Mouse (Mus musculus) CD4-positive, CD25-positive, alpha-beta regulatory T cell, adult 4 months (primary cell): ENCODE measurements around the gene Ap2b1. TPM values are rescaled to one million over a fixed set of nuclear protein-coding genes. Genes with fewer than 3 reads are reported as not detected.
A peak's percentile ranks its signal among the peaks of the same experiment; 100 is the strongest.
"Not testable (repeated sequence)": the region's sequence is repeated elsewhere in the genome, so short reads cannot be mapped to it uniquely, and the experiment has no call there.

Experiments used
- ATAC-seq: one replicate; pipeline ENCODE4 v1.8.0; 2017
- polyA plus RNA-seq, 2 experiments: library from polyadenylated mRNA; unstranded; fragments of 100-300 nt; shearing (Covaris generic); gene quantifications; one replicate each; pipeline ENCODE4 v1.2.1; 2017

Gene Ap2b1
- polyA plus RNA-seq, 2 experiments from 2014 or later = 52.3 to 63.9 TPM

DNA sequence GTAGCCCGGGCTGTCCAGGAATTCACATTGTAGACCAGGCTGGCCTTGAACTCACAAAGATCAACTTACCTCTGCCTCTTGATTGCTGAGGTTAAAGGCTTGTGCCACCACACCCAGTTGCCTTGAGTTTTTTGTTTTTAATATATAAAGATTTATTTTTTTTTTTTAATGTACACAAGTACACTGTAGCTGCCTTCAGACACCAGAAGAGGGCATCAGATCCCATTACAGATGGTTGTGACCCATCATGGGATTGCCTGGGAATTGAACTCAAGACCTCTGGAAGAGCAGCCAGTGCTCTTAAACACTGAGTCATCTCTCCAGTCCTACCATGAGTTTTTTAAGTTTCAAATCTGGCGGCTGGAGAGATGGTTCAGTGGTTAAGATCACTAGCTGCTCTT is 2.6 kb downstream of the Ap2b1 start:
- no peak for ATAC-seq

DNA sequence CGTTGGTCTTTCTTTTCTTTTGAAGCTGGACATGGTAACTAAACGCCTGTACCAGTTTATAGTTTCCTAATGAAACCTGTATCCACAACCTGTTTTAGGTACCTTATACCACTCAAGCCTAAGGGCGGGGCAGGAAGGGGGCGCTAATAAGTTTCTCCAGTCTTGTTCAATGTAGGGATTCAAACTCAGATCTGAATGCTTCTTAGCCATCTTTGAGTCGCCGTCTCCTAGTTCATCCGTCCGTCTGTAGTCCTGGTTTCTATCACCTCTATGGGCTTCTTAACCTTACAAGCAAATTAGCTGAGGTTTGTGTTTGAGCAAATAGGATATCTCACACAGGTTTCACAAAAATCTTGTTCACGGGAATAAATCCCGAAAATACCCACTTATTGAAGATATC is 3.3 kb downstream of the Ap2b1 start:
- ATAC-seq = no peak

DNA sequence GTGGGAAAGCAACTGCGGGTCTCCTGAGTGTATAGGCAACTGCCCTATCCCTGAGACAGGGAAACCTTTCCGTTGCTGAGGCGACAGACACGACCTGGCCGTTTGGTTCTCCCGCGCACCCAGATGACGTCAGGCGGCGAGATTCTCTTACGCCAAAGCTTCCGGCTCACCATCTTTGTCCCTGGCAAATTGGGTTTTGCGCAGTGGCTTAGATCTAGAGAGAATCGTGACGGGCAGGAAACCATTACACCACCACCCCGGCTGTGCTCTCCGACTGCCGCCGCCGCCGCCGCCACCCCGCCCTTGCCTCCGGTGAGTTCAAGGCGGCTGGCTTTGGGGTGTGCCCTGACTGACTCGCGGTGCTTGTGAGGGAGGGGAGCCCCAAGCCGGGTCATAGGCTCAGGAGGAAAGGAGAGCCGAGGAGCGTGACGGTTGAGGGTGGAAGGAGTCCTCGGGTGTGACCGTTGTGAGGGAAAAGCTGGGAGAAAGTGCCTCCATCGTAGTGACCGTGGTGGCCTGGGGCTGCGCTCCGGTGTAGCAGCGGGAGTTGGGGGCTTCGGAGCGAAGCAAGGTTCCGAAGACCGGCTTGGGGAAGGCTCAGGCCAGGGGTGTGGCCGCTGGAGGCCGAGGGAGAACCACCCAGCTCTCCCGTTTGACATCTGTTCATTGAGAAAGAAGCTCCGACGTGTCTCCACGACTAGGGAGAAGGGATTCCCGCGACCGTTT is 3.9 kb downstream of the Ap2b1 start, which contains the start of gene Pex12:
TSS of gene Pex12 (minus strand) at position 61 of the 726 bp plus-strand sequence.
- ATAC-seq = peak; percentile 80

DNA sequence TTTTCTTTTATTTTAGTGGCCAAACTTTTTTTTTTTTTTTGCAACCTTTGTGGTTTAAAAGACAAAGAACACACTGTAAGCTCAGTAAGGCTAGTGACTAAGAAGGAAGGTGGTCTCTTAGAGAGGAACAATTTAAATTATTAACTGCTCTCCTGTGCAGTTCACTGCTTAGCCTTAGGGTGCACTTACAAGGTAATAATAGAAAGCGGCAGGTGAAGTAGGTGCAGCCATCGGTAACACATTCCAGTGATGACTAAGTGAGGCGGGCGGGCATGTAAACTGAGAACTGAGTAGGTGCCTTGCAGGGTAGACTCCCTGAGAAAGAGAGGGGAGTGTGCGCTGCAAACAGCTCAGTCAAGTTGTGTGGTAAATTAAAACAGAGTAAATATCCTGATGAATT is 4.9 kb downstream of the Ap2b1 start:
- ATAC-seq = no peak

DNA sequence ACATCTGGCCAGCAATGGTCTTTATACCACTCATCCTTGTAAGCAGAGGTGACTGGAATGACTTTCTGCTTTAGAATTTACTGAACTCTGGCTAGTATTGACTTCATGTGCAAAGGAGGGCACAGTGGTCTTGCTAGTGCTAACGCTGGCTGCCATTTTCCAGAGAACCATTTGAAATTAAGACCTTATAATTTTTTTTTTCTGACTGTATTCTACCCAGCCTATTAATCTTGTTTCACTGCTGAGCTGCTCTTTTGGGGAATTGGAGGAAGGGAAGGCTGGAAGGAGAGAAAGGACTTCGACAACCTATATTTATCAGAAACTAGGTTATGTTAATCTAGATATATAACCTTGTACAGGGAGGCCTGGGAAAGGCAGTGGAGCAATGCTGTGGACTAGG is 5.7 kb downstream of the Ap2b1 start:
- ATAC-seq = no peak

DNA sequence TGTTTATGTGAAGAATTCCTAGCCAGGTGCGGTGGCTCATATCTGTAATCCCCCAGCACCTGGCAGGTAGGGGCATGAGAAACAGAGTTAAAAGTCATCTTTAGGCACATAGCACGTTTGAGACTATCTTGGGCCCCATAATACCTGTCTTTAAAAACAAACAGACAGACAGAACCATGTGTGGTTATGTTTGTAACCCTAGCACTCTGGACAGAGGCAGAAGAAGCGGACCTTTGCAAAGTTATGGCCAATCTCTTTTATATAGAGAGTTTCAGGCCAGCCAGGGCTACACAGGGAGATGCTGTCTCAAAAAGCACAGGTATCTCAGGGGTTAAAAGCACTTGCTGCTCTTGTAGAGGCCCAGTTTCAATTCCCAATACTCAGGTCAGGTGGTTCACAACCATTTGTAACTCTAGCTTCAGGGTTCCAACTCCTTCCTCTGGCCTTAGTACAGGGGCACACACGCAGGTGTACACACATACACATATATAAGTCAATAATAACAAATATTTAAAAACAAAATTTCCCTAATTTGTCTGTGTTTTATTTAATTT is 8.0 kb downstream of the Ap2b1 start:
- ATAC-seq = no peak

DNA sequence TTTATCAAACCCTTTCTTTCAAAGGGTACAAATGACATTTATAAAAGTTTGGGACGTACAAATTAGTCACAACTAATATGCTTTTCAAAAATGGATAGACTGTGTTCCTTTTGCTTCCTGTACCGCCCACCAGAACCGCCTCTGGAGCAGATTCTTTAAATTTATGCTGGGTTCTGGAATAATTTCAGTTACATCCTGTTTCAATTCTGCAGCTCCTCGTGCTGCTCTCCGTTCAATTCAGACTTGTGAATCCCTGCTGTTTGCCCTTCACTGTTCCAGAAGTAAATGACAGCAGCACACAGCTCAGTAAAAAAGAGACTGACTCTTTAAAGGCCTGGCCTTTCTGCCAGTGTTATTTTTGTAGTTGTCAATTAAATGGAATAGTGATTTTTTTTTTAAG is 13.6 kb downstream of the Ap2b1 start:
- ATAC-seq = no peak

DNA sequence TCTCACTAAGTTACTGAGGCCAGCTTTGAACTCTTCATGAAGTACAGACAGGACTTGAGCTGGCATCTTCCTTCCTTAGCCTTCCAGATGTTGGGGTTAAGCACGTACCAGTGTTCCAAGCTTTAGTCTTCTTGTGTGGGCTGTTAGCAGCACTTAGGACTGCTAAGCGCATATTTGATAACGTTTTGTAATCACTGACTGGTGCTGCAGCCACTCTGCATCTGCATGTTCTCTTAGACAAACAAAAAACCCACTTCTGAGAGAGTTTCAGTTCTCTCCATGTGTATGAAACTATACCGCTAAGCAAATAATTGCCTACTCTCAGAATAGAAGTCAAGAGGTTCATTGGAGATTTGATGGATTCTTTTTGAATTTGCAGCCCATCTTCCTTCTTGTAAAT is 20.2 kb downstream of the Ap2b1 start:
- no peak for ATAC-seq

DNA sequence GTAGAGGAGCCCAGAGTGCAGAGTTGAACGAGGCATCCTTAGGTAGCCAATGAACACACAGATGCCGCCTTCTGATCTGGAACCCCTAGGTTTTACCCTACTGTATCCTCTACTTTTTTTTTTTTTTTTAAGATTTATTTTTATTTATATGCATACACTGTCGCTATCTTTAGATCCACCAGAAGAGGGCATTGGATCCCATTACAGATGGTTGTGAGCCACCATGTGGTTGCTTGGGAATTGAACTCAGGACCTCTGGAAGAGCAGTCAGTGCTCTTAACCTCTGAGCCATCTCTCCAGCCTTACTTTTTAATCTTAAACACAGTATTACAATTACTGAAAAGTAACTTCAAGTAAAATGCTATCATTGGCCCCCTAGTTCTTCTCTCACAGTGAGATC is 27.9 kb downstream of the Ap2b1 start:
- ATAC-seq = not testable (repeated sequence)

DNA sequence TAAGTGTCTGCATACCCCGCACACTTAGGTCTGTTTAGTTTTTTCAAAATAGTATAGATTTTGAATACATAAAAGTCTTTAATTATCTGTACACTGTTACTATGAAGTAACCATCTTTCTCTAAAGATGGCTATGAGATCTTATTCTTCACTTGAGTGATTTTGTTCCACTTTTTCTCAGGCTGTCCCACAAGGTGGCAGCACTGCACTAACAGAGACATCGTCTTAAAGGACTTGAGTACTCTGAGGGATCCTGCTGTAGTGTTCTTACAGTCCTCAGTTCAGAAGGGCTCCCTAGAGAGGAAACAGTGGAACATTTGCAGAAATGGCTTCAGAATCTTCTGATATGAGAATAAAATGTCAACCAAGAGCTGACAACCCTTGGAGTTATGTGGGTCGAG is 28.6 kb downstream of the Ap2b1 start:
- ATAC-seq = no peak

DNA sequence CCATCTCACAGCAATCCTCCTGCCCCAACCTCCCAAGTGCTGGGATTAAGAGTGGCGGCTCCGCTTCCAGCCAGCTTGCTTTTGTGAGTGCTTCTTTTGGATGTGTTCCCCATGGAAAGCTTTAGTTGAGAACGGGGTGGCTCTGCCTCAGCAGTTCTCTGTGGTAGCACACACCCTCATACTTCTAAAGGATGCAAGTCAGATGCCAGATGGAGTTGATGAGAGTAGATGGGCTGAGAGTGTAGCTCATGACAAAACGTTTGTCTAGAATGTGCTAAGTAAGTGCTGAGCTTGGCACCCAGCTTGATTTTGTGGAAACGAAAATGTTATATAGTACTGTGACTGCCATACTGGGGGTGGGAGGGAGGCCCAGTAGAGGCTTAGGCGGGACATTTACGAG is 37.0 kb downstream of the Ap2b1 start:
- ATAC-seq = no peak

DNA sequence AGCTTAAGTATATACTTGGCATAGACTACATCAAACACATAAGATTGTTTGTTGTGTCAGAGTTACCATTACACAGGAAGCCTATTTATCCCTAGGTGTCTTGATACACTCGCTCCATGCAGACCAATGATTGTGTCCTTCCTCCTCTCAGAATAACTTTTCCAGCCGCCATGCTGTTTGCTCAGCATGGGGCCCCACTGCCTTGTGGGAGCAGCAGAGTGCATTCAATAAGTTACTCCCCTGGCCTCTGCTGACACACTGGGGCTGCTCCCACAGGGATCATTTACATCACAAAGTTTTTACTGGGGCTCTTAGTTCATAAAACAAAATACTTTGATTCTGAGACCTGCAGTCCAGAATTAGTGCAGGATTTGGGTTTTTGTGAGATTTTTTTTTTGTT is 40.9 kb downstream of the Ap2b1 start:
- ATAC-seq = no peak

DNA sequence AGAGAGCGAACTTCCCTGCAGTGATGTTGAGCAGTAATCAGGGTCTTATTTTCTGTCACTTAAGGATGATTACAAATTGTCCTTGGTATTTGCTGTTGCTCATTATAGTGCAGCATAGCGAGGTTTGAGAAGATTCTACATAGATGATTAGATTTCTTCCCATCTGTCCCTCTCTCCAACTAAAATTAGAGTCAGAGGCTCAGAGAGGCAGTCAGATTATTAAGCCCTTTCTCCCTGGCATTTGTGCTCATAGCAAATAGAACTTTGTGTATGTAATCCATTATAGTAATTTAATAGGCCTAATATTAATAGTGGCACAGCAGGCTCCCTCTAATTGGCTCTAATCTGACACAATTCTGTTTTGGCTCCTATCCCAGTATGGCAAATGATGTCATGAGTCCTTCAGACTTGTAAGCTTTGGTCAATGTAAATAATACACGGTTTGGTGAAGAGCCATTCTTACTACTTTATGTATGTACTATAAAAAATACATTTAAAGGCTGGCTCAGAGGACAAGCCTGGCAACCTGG is 43.0 kb downstream of the Ap2b1 start:
- no peak for ATAC-seq

DNA sequence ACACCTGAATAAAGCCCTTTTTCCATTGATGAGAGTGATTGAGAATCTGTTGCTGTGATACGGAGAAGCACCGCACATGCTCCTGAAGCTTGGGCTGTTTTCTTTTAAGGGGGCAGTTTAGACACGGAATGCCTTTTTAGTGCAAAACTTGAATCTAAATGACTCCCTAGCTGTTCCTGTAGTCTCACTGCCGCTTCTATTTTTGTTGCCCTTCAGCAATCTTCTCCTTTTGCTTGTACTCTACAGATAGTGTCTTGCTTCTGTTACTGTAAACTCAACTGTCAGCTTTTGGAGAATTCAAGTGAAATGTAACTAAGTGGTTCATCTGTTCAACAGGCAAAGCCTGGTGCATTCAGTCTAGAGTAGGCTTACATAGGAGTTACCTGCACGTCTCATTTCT is 56.6 kb downstream of the Ap2b1 start:
- ATAC-seq = no peak

DNA sequence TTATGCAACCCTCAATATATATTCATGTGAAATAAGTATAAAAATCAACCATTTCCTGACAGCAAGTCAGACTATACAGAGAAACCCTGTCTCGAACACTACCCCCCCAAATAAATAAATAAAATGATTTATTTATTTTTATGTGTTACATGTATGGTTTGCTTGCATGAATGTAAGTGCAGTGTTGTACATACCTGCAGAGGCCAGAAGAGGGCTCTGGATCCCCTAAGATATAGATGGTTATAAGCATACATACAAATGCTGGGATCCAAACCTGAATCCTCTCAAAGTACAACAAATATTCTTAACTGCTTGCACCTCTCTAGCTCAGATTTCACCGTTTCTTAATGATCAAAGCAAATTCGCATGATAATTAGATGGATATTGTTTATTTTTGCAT is 58.6 kb downstream of the Ap2b1 start:
- ATAC-seq = no peak

DNA sequence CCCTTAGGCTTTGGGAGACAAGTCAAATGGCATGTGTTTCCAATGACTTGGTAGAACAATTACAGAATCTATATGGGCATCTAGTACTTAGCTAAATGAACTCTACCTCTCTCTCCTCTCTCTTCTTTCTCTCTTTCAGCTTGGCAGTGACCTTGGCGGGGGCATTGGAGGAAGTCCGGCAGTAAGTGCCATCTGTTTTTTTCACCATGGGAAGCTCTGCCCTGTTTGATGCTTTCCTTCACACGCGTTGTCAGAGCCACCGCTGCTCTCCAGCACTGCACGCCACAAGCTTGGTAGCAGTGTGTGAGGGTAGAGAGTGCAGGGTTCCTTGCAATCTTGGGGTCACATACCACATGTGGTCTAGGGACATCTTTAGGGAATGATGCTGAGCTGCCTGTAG is 65.8 kb downstream of the Ap2b1 start:
- ATAC-seq = no peak

DNA sequence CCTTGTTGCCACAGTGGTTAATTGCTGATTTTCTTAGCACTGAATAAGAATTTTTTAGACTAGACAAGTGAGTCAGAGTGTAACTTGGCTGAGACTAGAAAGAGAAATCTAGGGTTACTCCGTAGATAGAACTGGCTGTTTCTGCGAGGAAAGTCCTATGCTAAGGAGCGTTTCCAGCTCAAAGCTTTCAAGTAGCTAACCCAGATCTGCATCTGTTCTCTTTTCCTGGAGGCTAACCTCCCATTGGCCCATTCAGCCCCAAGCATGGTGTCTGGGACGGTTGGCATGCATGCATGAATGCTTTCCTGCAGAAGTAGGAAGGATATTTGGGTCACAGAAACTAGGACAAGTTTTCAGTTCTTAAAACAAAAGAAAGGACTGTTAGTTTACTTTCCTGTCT is 72.4 kb downstream of the Ap2b1 start:
- no peak for ATAC-seq

DNA sequence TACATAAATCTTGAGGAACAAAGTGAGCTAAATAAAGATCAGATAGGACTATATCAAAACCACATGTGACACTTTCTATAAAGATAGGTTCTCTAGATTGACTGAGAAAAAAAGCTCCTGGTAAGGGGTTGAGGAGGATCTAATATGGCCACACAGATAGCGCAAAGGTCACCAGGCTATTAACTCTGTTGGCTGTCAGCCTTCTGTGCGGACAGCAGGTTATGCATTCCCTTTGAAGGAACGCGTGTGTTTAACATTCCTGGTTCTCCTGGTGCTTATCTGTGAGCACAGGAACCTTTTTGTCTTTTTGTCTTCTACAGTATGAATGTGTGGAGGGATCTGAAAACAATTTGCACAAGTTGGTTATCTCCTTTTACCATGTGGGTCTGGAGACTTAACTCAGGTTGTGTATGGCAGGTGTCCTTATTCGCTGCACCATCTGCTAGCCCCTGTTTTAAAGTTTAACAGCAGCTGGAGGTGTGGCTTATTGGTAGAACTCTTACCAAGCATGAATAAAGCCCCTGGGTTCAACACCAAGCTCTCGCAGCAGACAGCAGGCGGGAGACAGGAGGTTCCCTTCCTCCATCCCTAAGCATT is 81.0 kb downstream of the Ap2b1 start:
- no peak for ATAC-seq

DNA sequence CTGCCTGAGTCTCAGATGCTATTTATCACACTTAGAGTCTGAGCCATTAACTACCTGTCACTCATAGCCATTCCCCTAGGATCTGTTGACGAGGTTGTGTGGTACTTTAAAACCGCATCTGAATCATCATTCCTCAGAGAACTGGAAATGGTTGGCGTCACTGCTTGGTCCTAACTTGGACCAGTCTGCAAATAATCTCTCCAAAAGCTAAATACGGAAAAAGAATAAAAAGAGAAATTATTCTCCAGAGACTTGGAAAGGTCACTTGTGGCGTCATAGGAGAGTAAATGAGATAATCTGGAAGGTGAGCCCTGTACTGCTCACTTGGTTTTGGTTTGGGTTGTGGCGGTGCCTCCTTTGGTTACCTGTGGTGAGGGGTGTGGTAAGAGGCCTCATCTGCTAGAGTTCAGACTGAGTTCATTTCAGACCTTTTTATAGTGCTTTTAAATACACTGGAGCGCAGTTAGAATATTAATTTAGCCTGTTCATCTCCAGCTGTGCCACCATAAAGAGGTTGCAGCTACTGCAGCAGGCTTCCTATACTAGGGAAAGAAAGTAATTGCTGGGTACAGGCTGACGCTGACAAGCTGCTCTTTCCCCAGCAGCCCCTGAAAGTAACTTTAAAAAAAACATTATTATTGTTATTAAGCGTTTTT is 84.2 kb downstream of the Ap2b1 start:
- no peak for ATAC-seq

DNA sequence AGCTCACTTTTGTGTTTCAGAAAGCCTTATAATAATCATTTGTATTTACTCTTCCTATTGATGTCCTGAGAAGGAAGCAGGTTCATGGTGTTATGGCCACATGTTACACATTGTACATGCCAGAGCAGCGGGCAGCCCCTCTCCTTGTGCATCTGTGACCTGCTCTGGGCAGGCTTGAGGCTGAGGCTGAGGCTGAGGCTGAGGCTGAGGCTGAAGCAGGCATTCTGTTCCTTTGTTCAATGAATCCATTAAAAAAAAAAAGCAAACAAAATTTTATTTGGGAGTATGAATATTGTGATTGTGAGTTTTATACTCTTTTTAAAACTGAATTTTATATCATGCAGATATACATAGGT is 84.7 kb downstream of the Ap2b1 start:
- no peak for ATAC-seq

DNA sequence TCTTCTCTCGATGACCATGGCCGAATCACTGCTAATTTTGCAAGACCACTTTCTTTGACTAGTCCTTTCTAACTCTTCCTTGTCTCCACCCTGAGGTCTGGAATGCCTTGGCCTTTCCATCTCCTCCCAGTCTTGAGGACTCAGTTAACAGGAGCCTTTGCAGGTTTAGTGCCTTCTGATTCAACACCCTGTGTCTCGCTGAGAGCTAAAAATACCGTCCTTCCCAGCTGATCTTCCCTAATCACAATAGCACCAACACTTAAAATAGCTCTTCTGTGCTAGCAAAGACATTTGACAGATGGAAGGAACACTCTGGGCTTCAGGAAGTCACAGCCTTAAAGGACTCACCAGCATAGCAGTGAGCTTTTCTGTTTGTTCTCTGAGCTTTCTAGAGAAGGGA is 94.2 kb downstream of the Ap2b1 start:
- ATAC-seq = no peak

DNA sequence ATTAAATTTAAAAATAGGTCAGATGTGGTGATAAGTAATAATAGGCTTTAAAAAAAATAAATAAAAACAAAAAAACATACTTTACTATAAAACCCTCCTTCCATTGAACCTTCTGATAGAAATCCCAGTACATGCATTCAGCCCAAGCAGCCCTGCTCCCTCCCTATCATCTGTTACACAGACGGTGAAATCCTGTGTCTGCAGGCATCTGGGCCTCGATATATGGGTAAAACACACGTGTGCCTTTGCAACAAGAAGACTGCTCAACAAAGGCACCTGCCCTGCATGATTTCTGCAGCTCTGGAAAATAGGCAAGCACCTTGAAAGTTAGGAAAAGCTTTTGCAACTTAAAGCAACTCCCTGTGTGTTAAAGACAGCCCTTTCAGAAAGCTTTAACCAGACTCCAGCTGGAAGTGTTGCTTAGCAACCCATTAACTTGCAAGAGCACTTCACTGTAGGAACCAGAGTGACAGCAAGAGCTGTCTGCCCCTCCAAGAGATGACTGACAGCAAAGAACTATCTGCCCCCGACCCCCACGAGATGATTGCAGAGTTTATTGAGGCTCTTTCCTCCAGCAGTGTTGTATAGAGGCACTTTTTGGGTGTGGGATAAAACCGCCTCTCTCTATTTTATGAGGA is 96.1 kb downstream of the Ap2b1 start:
- ATAC-seq = no peak

DNA sequence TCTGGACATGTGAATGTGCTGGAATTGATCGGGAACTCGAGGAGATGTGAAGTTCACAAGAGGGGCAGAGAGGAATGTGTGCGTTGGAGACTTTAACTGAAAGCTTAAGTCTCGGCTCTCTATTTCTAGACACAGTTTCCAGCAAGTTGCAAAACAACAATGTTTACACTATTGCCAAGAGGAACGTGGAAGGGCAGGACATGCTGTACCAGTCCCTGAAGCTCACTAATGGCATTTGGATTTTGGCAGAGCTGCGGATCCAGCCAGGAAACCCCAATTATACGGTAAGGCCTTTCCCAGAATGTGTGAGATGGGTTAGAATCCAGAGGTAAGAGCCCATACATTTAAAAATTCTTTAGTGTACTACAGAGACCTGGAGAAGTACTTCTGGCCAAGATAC is 98.8 kb downstream of the Ap2b1 start:
- ATAC-seq = no peak
